Mouse (Mus musculus) liver, embryonic 14.5 days (tissue): ENCODE measurements around the gene H2afj. TPM values are rescaled to one million over a fixed set of nuclear protein-coding genes. Genes with fewer than 3 reads are reported as not detected.
A peak's percentile ranks its signal among the peaks of the same experiment; 100 is the strongest.

Experiments used
- ATAC-seq: fragments of 200-750 bp; cut with Nextera tagmentation; 2 replicates; pipeline ENCODE4 v1.8.0; 2017; ENCODE audit warnings: moderate number of reproducible peaks, mild to moderate bottlenecking, moderate library complexity; ENCODE audit not compliant: insufficient read depth
- DNase-seq, 3 experiments: peaks; one replicate each; pipeline ENCODE4 v3.0.0-alpha.2; 2012 to 2013; ENCODE audit warnings: low read depth in 3 of 3, low spot score in 3 of 3
- H3K27ac ChIP-seq: fragments of 300-500 bp; sonication (generic); 2 replicates; pipeline ENCODE4 v1.5.1; 2014; ENCODE audit warnings: moderate library complexity, mild to moderate bottlenecking, control low read depth, inconsistent platforms
- H3K27me3 ChIP-seq: fragments of 300-500 bp; sonication (generic); 2 replicates; pipeline ENCODE4 v1.6.1; 2014; ENCODE audit warnings: mild to moderate bottlenecking, low read length, moderate library complexity; ENCODE audit not compliant: control insufficient read depth, insufficient read depth
- H3K36me3 ChIP-seq: fragments of 300-500 bp; sonication (generic); replicated peaks from 2 replicates; pipeline ENCODE4 v1.6.1; 2014; ENCODE audit warnings: low read depth; ENCODE audit not compliant: control insufficient read depth, insufficient read depth
- H3K4me1 ChIP-seq, 2 experiments: fragments of 200-500 bp in 1 of 2; fragments of 300-500 bp in 1 of 2; sonication (generic) in 1 of 2; replicated peaks; 2 replicates each; pipeline ENCODE4 v1.6.1; 2012 to 2014; ENCODE audit warnings: antibody characterized with exemption in 1 of 2, inconsistent platforms in 1 of 2, low read length in 1 of 2; ENCODE audit not compliant: control insufficient read depth in 2 of 2, insufficient read depth in 2 of 2
- H3K4me2 ChIP-seq: fragments of 300-500 bp; sonication (generic); 2 replicates; pipeline ENCODE4 v1.6.1; 2014; ENCODE audit warnings: low read depth, mild to moderate bottlenecking, control low read depth, moderate library complexity
- H3K4me3 ChIP-seq, 2 experiments: fragments of 200-500 bp in 1 of 2; fragments of 300-500 bp in 1 of 2; sonication (generic) in 1 of 2; 2 replicates each; pipeline ENCODE4 v1.5.1; 2012 to 2014; ENCODE audit warnings: low read depth in 2 of 2, low read length in 2 of 2, mild to moderate bottlenecking in 2 of 2, control low read depth in 1 of 2, inconsistent platforms in 1 of 2, moderate library complexity in 1 of 2; ENCODE audit not compliant: insufficient read depth in 1 of 2
- H3K9ac ChIP-seq: fragments of 300-500 bp; sonication (generic); replicated peaks from 2 replicates; pipeline ENCODE4 v1.6.1; 2014; ENCODE audit warnings: mild to moderate bottlenecking, control low read depth, moderate library complexity
- H3K9me3 ChIP-seq: fragments of 300-500 bp; sonication (generic); 2 replicates; pipeline ENCODE4 v1.6.1; 2016; ENCODE audit warnings: low read length, mixed read lengths; ENCODE audit not compliant: control insufficient read depth
- CTCF ChIP-seq: IDR thresholded peaks from 2 replicates; pipeline ENCODE4 v1.5.1; 2016; ENCODE audit warnings: antibody characterized with exemption, low read depth, control low read depth
- EP300 ChIP-seq: IDR thresholded peaks from 2 replicates; pipeline ENCODE4 v1.6.1; 2016; ENCODE audit warnings: antibody characterized with exemption, low read depth
- WGBS: fragments of 180-500 bp; shearing (Covaris S2); extraction: QIAGEN DNeasy Blood & Tissue Kit; methylation state at CpG from one replicate; pipeline ENCODE4 v1.1.7; 2014; ENCODE audit not compliant: insufficient replicate concordance; 5-methylcytosine and 5-hydroxymethylcytosine counted together
- polyA plus RNA-seq, 2 experiments: library from polyadenylated mRNA; depleted of rRNA in 1 of 2; stranded (reverse) in 1 of 2; unstranded in 1 of 2; fragments of >200 nt; fragmentation: Nextera tagmentation in 1 of 2; extraction: Ambion mirVana in 1 of 2; gene quantifications; 2 replicates each; pipeline versions ENCODE4 v1.2.1 to v1.2.3; 2012 to 2014

Gene H2afj
- polyA plus RNA-seq, 2 experiments: 112 to 133 TPM

- peaks cover 62% of the 10 kb centered on the region for H3K36me3 ChIP-seq
- no peaks in the 10 kb centered on the region for H3K27me3 ChIP-seq
- H3K9ac ChIP-seq: peak overlapping the region; percentile 90
- no peak overlapping the region; the same call in 1 of the 2 replicates for H3K27ac ChIP-seq
- WGBS: 26% methylated on average over 11 of the region's 11 CpGs
- H3K4me2 ChIP-seq: peak overlapping the region; percentile 67
- peaks cover 31 to 51% of the 10 kb centered on the region in 2 experiments for H3K4me1 ChIP-seq
- TF ChIP-seq CTCF (no peak), EP300 (no peak)
- peak overlapping the region; percentile 73 to 97 for H3K4me3 ChIP-seq
- no peak for ATAC-seq
- H3K9me3 ChIP-seq: no peaks in the 10 kb centered on the region
- DNase-seq: no peak
Observed at GRCm38 (mm10) chr6:136854361-136854781, 46.3 kb downstream of the H2afj start.

- no peak for ATAC-seq
- Histone ChIP-seq H3K4me2 (peak overlapping the region; percentile 67), H3K36me3 (peaks cover 54% of the 10 kb centered on the region), H3K9me3 (no peaks in the 10 kb centered on the region), H3K27me3 (no peaks in the 10 kb centered on the region), H3K4me3 (peak overlapping the region; percentile 73 to 97), H3K27ac (peak overlapping the region; percentile 99), H3K9ac (peak overlapping the region; percentile 90), H3K4me1 (peaks cover 37 to 47% of the 10 kb centered on the region in 2 experiments)
- 15% methylated on average over 2 of the region's 2 CpGs for WGBS
- TF ChIP-seq CTCF (no peak), EP300 (no peak)
- DNase-seq: no peak
Observed at GRCm38 (mm10) chr6:136855183-136855582, 47.1 kb downstream of the H2afj start.

GRCm38 (mm10) chr6:136856071-136856636 is 48.1 kb downstream of the H2afj start:
- TF ChIP-seq EP300 (no peak), CTCF (no peak)
- Histone ChIP-seq H3K9me3 (no peaks in the 10 kb centered on the region), H3K4me2 (peak overlapping the region; percentile 67), H3K4me1 (peaks cover 41 to 42% of the 10 kb centered on the region in 2 experiments), H3K36me3 (peaks cover 45% of the 10 kb centered on the region), H3K27ac (peak overlapping the region; percentile 99), H3K27me3 (no peaks in the 10 kb centered on the region), H3K4me3 (peak overlapping the region; percentile 73 to 97), H3K9ac (peak overlapping the region; percentile 90)
- DNase-seq: peak; percentile 64 to 80 (median 72)
- WGBS: 13% methylated on average over 14 of the region's 14 CpGs
- peak; percentile 27; the same call in 1 of the 2 replicates for ATAC-seq

- Histone ChIP-seq H3K9ac (peak within 1 kb of the TSS; percentile 90), H3K36me3 (peaks cover 35% of the 10 kb centered on the region)
Observed at GRCm38 (mm10) chr6:136857186-136857872, 49.3 kb downstream of the H2afj start, which contains the start of gene Art4. TSS of gene Art4 (minus strand) at chr6:136857733.

GRCm38 (mm10) chr6:136857873-136858260 is 49.8 kb downstream of the H2afj start:
- peak overlapping the region; percentile 67 for H3K4me2 ChIP-seq
- peak overlapping the region; percentile 73 to 97 for H3K4me3 ChIP-seq
- H3K27me3 ChIP-seq: no peaks in the 10 kb centered on the region
- TF ChIP-seq CTCF (no peak; the same call in 1 of the 2 replicates), EP300 (no peak)
- peak in 1 of 3 experiments; percentile 45 for DNase-seq
- no peaks in the 10 kb centered on the region for H3K9me3 ChIP-seq
- ATAC-seq: peak; percentile 71
- H3K36me3 ChIP-seq: peaks cover 30% of the 10 kb centered on the region
- 4% methylated on average over 11 of the region's 11 CpGs for WGBS
- peak overlapping the region; percentile 99 for H3K27ac ChIP-seq
- peak overlapping the region; percentile 90 for H3K9ac ChIP-seq
- peaks cover 37 to 38% of the 10 kb centered on the region in 2 experiments for H3K4me1 ChIP-seq

More at GRCm38 (mm10) chr6:136857186-136857872, 49.3 kb downstream of the H2afj start, which contains the start of gene Art4:
- DNase-seq: peak; percentile 95 to 96 (median 96)
- Histone ChIP-seq H3K27me3 (no peaks in the 10 kb centered on the region), H3K4me3 (peak within 1 kb of the TSS; percentile 73 to 97), H3K4me1 (peaks cover 41 to 42% of the 10 kb centered on the region in 2 experiments), H3K9me3 (no peaks in the 10 kb centered on the region), H3K27ac (peak within 1 kb of the TSS; percentile 99), H3K4me2 (peak within 1 kb of the TSS; percentile 67)
- WGBS: 6% methylated on average over 18 of the region's 18 CpGs
- TF ChIP-seq CTCF (peak; percentile 39), EP300 (peak; percentile 99)
- peak; percentile 96 for ATAC-seq
